Mouse (Mus musculus): ENCODE measurements around the gene Tmprss3.

DNA sequence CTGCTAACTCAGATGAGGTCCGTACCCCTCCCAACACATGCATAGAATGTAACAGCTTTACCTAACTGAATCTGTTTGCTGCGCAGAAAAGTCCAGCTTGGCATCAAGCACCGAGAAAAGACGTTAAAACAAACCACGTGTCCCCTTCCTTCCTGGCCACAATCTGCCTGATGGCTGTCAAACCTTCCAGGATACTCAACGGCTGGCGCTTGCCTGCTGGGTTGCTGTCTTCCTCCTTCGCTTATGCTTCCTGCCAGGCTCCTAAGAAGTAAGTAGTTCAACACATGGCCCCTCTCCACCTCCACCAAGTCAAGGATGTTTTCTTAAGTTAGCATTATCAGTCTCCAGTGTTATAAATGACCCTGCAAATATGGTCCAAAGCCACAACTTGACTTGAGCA, 45.0 kb downstream of the Tmprss3 start:
- no peak for TF ChIP-seq CTCF (IDR thresholded peaks at IDR 0.05; ENCODE audit: low read depth)
- TF ChIP-seq EP300 (IDR thresholded peaks at IDR 0.05; ENCODE audit: low read depth) = no peak

Data from liver, postnatal 0 days (tissue).